Mouse (Mus musculus): ENCODE results near the gene Spns3. TPM values are rescaled to one million over a fixed set of nuclear protein-coding genes. Genes with fewer than 3 reads are reported as not detected.
A peak's percentile ranks its signal among the peaks of the same experiment; 100 is the strongest.

Gene Spns3
- polyA plus RNA-seq, 1 experiment, result 0.02 TPM

DNA sequence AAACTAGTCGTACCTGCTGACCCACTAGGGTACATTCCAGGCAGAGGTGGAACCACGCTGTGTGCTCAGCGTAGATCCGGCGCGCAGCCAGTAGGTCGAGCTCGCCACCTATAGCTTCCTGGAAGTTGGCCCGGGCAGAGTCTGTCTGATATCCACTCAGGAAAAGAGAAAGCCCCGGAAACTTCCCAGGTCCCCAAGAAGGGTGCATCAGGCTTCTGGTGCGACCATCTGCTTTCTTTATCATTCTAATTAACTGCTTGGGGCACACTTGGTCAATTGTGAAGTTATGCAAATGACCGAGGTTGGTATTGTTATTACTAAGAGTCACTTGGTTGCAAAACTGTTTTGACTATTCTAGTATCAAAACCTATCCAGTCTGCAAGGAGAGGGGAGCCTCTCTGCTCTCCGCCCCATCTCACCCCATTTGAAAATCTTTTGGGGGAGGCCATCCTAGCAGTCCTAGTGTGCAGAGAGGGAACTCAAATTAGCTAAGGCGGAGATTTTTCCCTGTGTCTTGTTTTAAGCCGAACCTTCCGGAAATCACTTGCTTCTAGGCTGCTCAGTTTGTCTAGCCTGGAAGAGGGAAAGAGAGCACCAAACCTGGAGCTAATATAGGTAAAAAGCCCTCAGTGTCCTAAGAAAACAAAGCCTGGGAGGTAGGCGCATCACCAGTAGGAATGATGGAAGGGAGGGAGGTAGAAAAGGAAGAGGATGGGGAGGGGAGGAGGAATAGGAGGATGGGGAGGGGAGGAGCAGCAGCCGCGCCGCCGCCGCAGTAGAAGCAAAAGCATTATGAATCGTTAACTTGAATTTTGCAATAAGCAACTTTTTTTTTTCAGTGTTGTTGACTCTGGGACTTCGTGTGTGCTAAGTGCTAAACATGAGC lies 26.4 kb upstream of the Spns3 start:
- no peak overlapping the region for H3K4me3 ChIP-seq

GRCm38 (mm10) chr11:72576111-72576465 lies 25.8 kb upstream of the Spns3 start:
- H3K4me2 ChIP-seq (ENCODE audit: low read depth), result peak overlapping the region; percentile 21
- TF ChIP-seq POLR2AphosphoS2 (IDR thresholded peaks at IDR 0.05; ENCODE audit: insufficient read length, low read depth) (no peak), MYOG (IDR thresholded peaks at IDR 0.05; ENCODE audit: control insufficient read depth in 1 of 3, insufficient read depth in 1 of 3, insufficient read length in 2 of 3, low read depth in 2 of 3) (no peak), TCF12 (IDR thresholded peaks at IDR 0.05; ENCODE audit: insufficient read depth, poor library complexity, severe bottlenecking) (no peak), TCF3 (IDR thresholded peaks at IDR 0.05; ENCODE audit: insufficient read length, low read depth) (no peak), POLR2A (IDR thresholded peaks at IDR 0.05; ENCODE audit: insufficient read length, low read depth) (no peak), REST (IDR thresholded peaks at IDR 0.05; ENCODE audit: insufficient read depth, insufficient read length) (no peak)
- H3K4me3 ChIP-seq, result no peak overlapping the region
- no peaks in the 10 kb centered on the region for H3K79me2 ChIP-seq (ENCODE audit: control insufficient read depth, insufficient read depth)
- H3ac ChIP-seq (ENCODE audit: control insufficient read depth, insufficient read length), result no peak overlapping the region
- no peaks in the 10 kb centered on the region for H3K27me3 ChIP-seq (ENCODE audit: control insufficient read depth, insufficient read depth, insufficient read length)
- no peaks in the 10 kb centered on the region for H3K36me3 ChIP-seq (ENCODE audit: control insufficient read depth, insufficient read depth)

More for the DNA sequence above, 26.4 kb upstream of the Spns3 start:
- Histone ChIP-seq H3ac (ENCODE audit: control insufficient read depth, insufficient read length) (no peak overlapping the region), H3K79me2 (ENCODE audit: control insufficient read depth, insufficient read depth) (no peaks in the 10 kb centered on the region), H3K4me2 (ENCODE audit: low read depth) (peak overlapping the region; percentile 21), H3K27me3 (ENCODE audit: control insufficient read depth, insufficient read depth, insufficient read length) (no peaks in the 10 kb centered on the region), H3K36me3 (ENCODE audit: control insufficient read depth, insufficient read depth) (no peaks in the 10 kb centered on the region)
- TF ChIP-seq MAX (IDR thresholded peaks at IDR 0.05; ENCODE audit: low read depth) (no peak), MYOG (IDR thresholded peaks at IDR 0.05; ENCODE audit: control insufficient read depth in 1 of 3, insufficient read depth in 1 of 3, insufficient read length in 2 of 3, low read depth in 2 of 3) (no peak), USF1 (IDR thresholded peaks at IDR 0.05; ENCODE audit: low read depth) (no peak), CEBPB (IDR thresholded peaks at IDR 0.05; ENCODE audit: insufficient read depth, poor library complexity, severe bottlenecking) (no peak), E2F4 (IDR thresholded peaks at IDR 0.05; ENCODE audit: insufficient read depth) (no peak), POLR2A (IDR thresholded peaks at IDR 0.05; ENCODE audit: insufficient read length, low read depth) (no peak), TCF12 (IDR thresholded peaks at IDR 0.05; ENCODE audit: insufficient read depth, poor library complexity, severe bottlenecking) (no peak), SRF (IDR thresholded peaks at IDR 0.05; ENCODE audit: control insufficient read depth, insufficient read length, low read depth) (no peak), POLR2AphosphoS2 (IDR thresholded peaks at IDR 0.05; ENCODE audit: insufficient read length, low read depth) (no peak), MYOD1 (IDR thresholded peaks at IDR 0.05; ENCODE audit: control insufficient read depth in 1 of 3, insufficient read length in 2 of 3, low read depth in 2 of 3) (no peak), REST (IDR thresholded peaks at IDR 0.05; ENCODE audit: insufficient read depth, insufficient read length) (no peak), TCF3 (IDR thresholded peaks at IDR 0.05; ENCODE audit: insufficient read length, low read depth) (no peak)

- H3K79me2 ChIP-seq (ENCODE audit: control insufficient read depth, insufficient read depth), result no peaks in the 10 kb centered on the region
- H3K36me3 ChIP-seq (ENCODE audit: control insufficient read depth, insufficient read depth), result no peaks in the 10 kb centered on the region
- TF ChIP-seq MYOD1 (IDR thresholded peaks at IDR 0.05; ENCODE audit: control insufficient read depth in 1 of 3, insufficient read length in 2 of 3, low read depth in 2 of 3), result no peak
- TF ChIP-seq MAX (IDR thresholded peaks at IDR 0.05; ENCODE audit: low read depth), result no peak
- no peak for TF ChIP-seq SRF (IDR thresholded peaks at IDR 0.05; ENCODE audit: control insufficient read depth, insufficient read length, low read depth)
- no peak for TF ChIP-seq POLR2AphosphoS2 (IDR thresholded peaks at IDR 0.05; ENCODE audit: insufficient read length, low read depth)
- no peak for TF ChIP-seq TCF3 (IDR thresholded peaks at IDR 0.05; ENCODE audit: insufficient read length, low read depth)
- no peak for TF ChIP-seq TCF12 (IDR thresholded peaks at IDR 0.05; ENCODE audit: insufficient read depth, poor library complexity, severe bottlenecking)
- TF ChIP-seq E2F4 (IDR thresholded peaks at IDR 0.05; ENCODE audit: insufficient read depth), result no peak
- TF ChIP-seq REST (IDR thresholded peaks at IDR 0.05; ENCODE audit: insufficient read depth, insufficient read length), result no peak
- TF ChIP-seq MYOG (IDR thresholded peaks at IDR 0.05; ENCODE audit: control insufficient read depth in 1 of 3, insufficient read depth in 1 of 3, insufficient read length in 2 of 3, low read depth in 2 of 3), result no peak
- TF ChIP-seq POLR2A (IDR thresholded peaks at IDR 0.05; ENCODE audit: insufficient read length, low read depth), result no peak
- no peak for TF ChIP-seq USF1 (IDR thresholded peaks at IDR 0.05; ENCODE audit: low read depth)
- TF ChIP-seq CEBPB (IDR thresholded peaks at IDR 0.05; ENCODE audit: insufficient read depth, poor library complexity, severe bottlenecking), result no peak
- no peaks in the 10 kb centered on the region for H3K27me3 ChIP-seq (ENCODE audit: control insufficient read depth, insufficient read depth, insufficient read length)
- no peak overlapping the region for H3K4me3 ChIP-seq
- H3K4me2 ChIP-seq (ENCODE audit: low read depth), result no peak overlapping the region
- H3ac ChIP-seq (ENCODE audit: control insufficient read depth, insufficient read length), result no peak overlapping the region
These were observed 23.5 kb upstream of the Spns3 start for GRCm38 (mm10) chr11:72573819-72574218.

DNA sequence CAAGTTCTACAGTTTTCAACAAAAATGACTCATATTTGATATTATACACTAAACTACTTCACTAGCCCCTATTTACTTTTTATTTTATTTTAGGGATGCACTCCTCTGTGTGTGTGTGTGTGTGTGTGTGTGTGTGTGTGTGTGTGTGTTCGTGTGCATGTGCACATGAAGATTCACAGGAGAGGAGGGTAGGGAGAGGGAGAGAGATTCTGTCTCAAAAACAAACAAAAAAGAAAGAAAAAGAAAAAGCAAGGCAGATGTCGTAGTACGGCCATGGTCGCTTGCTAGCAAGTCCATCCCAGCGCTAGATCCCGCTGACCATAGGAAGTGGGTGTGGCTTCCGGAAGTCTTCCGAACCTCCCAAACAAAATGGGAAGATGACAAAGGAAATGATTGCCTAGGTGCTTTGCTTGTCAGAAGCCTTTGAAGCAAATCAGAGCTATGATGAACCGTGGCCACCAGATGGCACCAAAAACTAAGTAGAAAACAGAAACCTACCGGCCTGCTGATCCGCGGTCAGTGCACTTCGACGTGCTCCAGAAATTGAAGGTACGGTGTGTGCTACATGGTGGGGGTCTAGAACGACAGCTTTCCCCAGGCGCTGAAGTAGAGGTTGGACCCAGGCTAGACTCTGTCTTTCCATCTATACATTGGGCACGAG lies 20.1 kb upstream of the Spns3 start:
- H3K27me3 ChIP-seq (ENCODE audit: control insufficient read depth, insufficient read depth, insufficient read length), result no peaks in the 10 kb centered on the region
- H3K36me3 ChIP-seq (ENCODE audit: control insufficient read depth, insufficient read depth), result no peaks in the 10 kb centered on the region
- H3K4me2 ChIP-seq (ENCODE audit: low read depth), result peak overlapping the region; percentile 71
- TF ChIP-seq USF1 (IDR thresholded peaks at IDR 0.05; ENCODE audit: low read depth) (no peak), REST (IDR thresholded peaks at IDR 0.05; ENCODE audit: insufficient read depth, insufficient read length) (no peak), TCF12 (IDR thresholded peaks at IDR 0.05; ENCODE audit: insufficient read depth, poor library complexity, severe bottlenecking) (no peak), SRF (IDR thresholded peaks at IDR 0.05; ENCODE audit: control insufficient read depth, insufficient read length, low read depth) (no peak), CEBPB (IDR thresholded peaks at IDR 0.05; ENCODE audit: insufficient read depth, poor library complexity, severe bottlenecking) (no peak), MAX (IDR thresholded peaks at IDR 0.05; ENCODE audit: low read depth) (no peak)
- H3ac ChIP-seq (ENCODE audit: control insufficient read depth, insufficient read length), result no peak overlapping the region
- no peak overlapping the region for H3K4me3 ChIP-seq
- no peaks in the 10 kb centered on the region for H3K79me2 ChIP-seq (ENCODE audit: control insufficient read depth, insufficient read depth)

All from myocyte (in vitro differentiated cells).